Mouse (Mus musculus): ENCODE measurements at regions not wholly inside any gene's neighbourhood (a gene's known extent, or its start where the extent isn't known, plus 50 kb on each side); places are given as distances from the start of the nearest gene placed in this dataset.
"Not testable (repeated sequence)": the region's sequence is repeated elsewhere in the genome, so short reads cannot be mapped to it uniquely, and the experiment has no call there.

GRCm38 (mm10) chr6:41137401-41137777, 102.1 kb upstream of the 2210010C04Rik start:
- not testable (repeated sequence) for H3K27me3 ChIP-seq (ENCODE audit: control insufficient read depth in 1 of 2, insufficient read depth in 2 of 2, low read length in 2 of 2); H3K4me1 ChIP-seq (ENCODE audit: control insufficient read depth in 1 of 2, insufficient read depth in 2 of 2, low read length in 2 of 2); H3K79me2 ChIP-seq (ENCODE audit: control insufficient read depth, insufficient read depth, low read length, poor library complexity); H3K4me3 ChIP-seq (ENCODE audit: control insufficient read depth in 1 of 2, insufficient read depth in 1 of 2, low read depth in 2 of 2, low read length in 2 of 2); DNase-seq (ENCODE audit: low read depth, low spot score); H3K9ac ChIP-seq (ENCODE audit: control insufficient read depth, low read depth, low read length, poor library complexity, severe bottlenecking); H3K9me3 ChIP-seq (replicated peaks; ENCODE audit: insufficient read depth, low read length); H3K36me3 ChIP-seq (ENCODE audit: control insufficient read depth in 1 of 2, insufficient read depth in 2 of 2, low read length in 2 of 2); H3K27ac ChIP-seq (ENCODE audit: control insufficient read depth, low read depth, low read length)

DNA sequence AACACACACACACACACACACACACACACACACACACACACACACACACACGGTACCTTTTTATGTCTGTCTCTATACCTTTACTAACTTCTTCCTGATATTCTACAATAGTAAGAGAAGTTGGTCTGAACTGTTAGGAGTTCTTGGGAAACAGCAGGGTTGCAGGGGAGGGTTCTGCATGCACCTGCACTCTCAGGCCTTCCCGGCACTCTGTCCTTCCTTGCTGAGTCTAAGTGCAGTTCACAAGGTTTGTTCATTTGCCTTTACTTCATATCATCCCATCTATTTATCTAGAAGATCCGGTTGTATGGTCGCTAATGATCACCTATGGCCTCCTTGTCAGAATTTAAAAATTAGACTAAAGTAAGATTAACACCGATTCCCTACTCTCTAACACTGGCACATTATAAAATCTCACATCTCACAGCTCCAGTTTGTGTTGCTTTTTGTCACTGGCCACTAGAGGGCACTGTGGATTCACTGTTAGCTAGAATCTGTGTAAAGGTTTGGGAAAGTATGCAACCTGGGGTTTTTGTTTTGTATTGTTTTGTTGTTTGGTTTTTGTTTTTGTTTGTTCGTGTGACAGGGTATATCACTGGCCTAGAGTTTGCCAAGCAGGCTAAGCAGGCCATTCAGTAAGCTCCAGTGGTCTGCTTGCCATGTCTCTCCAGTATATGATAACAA, 101.5 kb upstream of the 2210010C04Rik start:
- Histone ChIP-seq H3K36me3 (ENCODE audit: control insufficient read depth in 1 of 2, insufficient read depth in 2 of 2, low read length in 2 of 2) (no peaks in the 10 kb centered on the region), H3K27ac (ENCODE audit: control insufficient read depth, low read depth, low read length) (no peak overlapping the region), H3K9ac (ENCODE audit: control insufficient read depth, low read depth, low read length, poor library complexity, severe bottlenecking) (no peak overlapping the region), H3K9me3 (replicated peaks; ENCODE audit: insufficient read depth, low read length) (no peaks in the 10 kb centered on the region), H3K4me3 (ENCODE audit: control insufficient read depth in 1 of 2, insufficient read depth in 1 of 2, low read depth in 2 of 2, low read length in 2 of 2) (no peak overlapping the region), H3K27me3 (ENCODE audit: control insufficient read depth in 1 of 2, insufficient read depth in 2 of 2, low read length in 2 of 2) (no peaks in the 10 kb centered on the region; a peak in 1 of 4 replicates), H3K79me2 (ENCODE audit: control insufficient read depth, insufficient read depth, low read length, poor library complexity) (no peaks in the 10 kb centered on the region), H3K4me1 (ENCODE audit: control insufficient read depth in 1 of 2, insufficient read depth in 2 of 2, low read length in 2 of 2) (no peaks in the 10 kb centered on the region)
- peak; percentile 56 for DNase-seq (ENCODE audit: low read depth, low spot score)
- TF ChIP-seq HCFC1 (IDR thresholded peaks at IDR 0.05; ENCODE audit: low read depth, low read length) (no peak), CTCF (IDR thresholded peaks at IDR 0.05 in 2 of 3, conservative IDR thresholded peaks at IDR 0.05 in 1 of 3; ENCODE audit: control insufficient read depth in 1 of 3, insufficient read depth in 1 of 3, low read depth in 2 of 3, low read length in 3 of 3, poor library complexity in 1 of 3, severe bottlenecking in 1 of 3) (peak; percentile 60 to 81 (median 71)), RCOR1 (IDR thresholded peaks at IDR 0.05; ENCODE audit: low read depth, low read length) (no peak), SMC3 (IDR thresholded peaks at IDR 0.05; ENCODE audit: low read depth, low read length) (peak; percentile 61), MEF2A (IDR thresholded peaks at IDR 0.05; ENCODE audit: extremely low read depth, insufficient replicate concordance, low read depth, low read length, poor library complexity, severe bottlenecking) (no peak), RAD21 (IDR thresholded peaks at IDR 0.05; ENCODE audit: low read depth, low read length) (peak; percentile 76), ZC3H11A (IDR thresholded peaks at IDR 0.05; ENCODE audit: low read depth, low read length) (peak; percentile 48; the same call in 1 of the 2 replicates)

- no peaks in the 10 kb centered on the region for H3K4me1 ChIP-seq (ENCODE audit: control insufficient read depth in 1 of 2, insufficient read depth in 2 of 2, low read length in 2 of 2)
- no peak overlapping the region for H3K4me3 ChIP-seq (ENCODE audit: control insufficient read depth in 1 of 2, insufficient read depth in 1 of 2, low read depth in 2 of 2, low read length in 2 of 2)
- no peaks in the 10 kb centered on the region for H3K9me3 ChIP-seq (replicated peaks; ENCODE audit: insufficient read depth, low read length)
- no peaks in the 10 kb centered on the region for H3K36me3 ChIP-seq (ENCODE audit: control insufficient read depth in 1 of 2, insufficient read depth in 2 of 2, low read length in 2 of 2)
- H3K27ac ChIP-seq (ENCODE audit: control insufficient read depth, low read depth, low read length) = no peak overlapping the region
- no peaks in the 10 kb centered on the region for H3K79me2 ChIP-seq (ENCODE audit: control insufficient read depth, insufficient read depth, low read length, poor library complexity)
- TF ChIP-seq NRF1 (IDR thresholded peaks at IDR 0.05; ENCODE audit: insufficient read depth, low read depth, low read length, poor library complexity, severe bottlenecking) (no peak), MAFK (IDR thresholded peaks at IDR 0.05; ENCODE audit: borderline replicate concordance, low read depth, low read length) (no peak), CHD1 (IDR thresholded peaks at IDR 0.05; ENCODE audit: low read depth, low read length) (no peak), ELF1 (IDR thresholded peaks at IDR 0.05; ENCODE audit: low read depth, low read length) (no peak), SMC3 (IDR thresholded peaks at IDR 0.05; ENCODE audit: low read depth, low read length) (no peak), TAL1 (IDR thresholded peaks at IDR 0.05; ENCODE audit: low read length) (no peak), ETS1 (IDR thresholded peaks at IDR 0.05; ENCODE audit: low read depth, low read length) (no peak), MXI1 (IDR thresholded peaks at IDR 0.05; ENCODE audit: low read depth, low read length) (no peak), POLR2AphosphoS5 (IDR thresholded peaks at IDR 0.05; ENCODE audit: borderline replicate concordance, low read depth, low read length) (no peak), CTCF (IDR thresholded peaks at IDR 0.05 in 2 of 3, conservative IDR thresholded peaks at IDR 0.05 in 1 of 3; ENCODE audit: control insufficient read depth in 1 of 3, insufficient read depth in 1 of 3, low read depth in 2 of 3, low read length in 3 of 3, poor library complexity in 1 of 3, severe bottlenecking in 1 of 3) (no peak), CHD2 (IDR thresholded peaks at IDR 0.05; ENCODE audit: low read length) (no peak)
- DNase-seq (ENCODE audit: low read depth, low spot score) = no peak
- H3K9ac ChIP-seq (ENCODE audit: control insufficient read depth, low read depth, low read length, poor library complexity, severe bottlenecking) = no peak overlapping the region
- H3K27me3 ChIP-seq (ENCODE audit: control insufficient read depth in 1 of 2, insufficient read depth in 2 of 2, low read length in 2 of 2) = no peaks in the 10 kb centered on the region; a peak in 1 of 4 replicates
These were observed 99.9 kb upstream of the 2210010C04Rik start for GRCm38 (mm10) chr6:41135160-41135559.
